In genomic region chr17:65931525-65931924, GRCm38 (mm10) we compare ENCODE assay signal across 8 mouse cellular contexts. TPM values are rescaled to one million over a fixed set of nuclear protein-coding genes. Genes with fewer than 3 reads are reported as not detected.
DNase-seq lines count a peak whose midpoint lies in the region; ATAC-seq and TF ChIP-seq lines count a peak whose summit lies in the region.
"Had no signal": no experiment of that assay in that cellular context is flagged by ENCODE, and none has a peak within 500 bp of the region (broad histone marks: within the 10 kb centered on the region; RNA-seq: fewer than 3 reads in every experiment).

No protein-coding gene starts in this region.

- H3K9me3 ChIP-seq in embryonic facial prominence, embryonic 10.5 days: no peaks in the 10 kb centered on the region
- no peaks in the 10 kb centered on the region for H3K9me3 ChIP-seq in forebrain, embryonic 15.5 days
- H3K9me3 ChIP-seq in midbrain, embryonic 14.5 days (ENCODE audit: control insufficient read depth, low read length): no peaks in the 10 kb centered on the region

- H3K4me3 ChIP-seq in layer of hippocampus, adult 2 months: no peak overlapping the region
- H3K4me3 ChIP-seq in embryonic facial prominence, embryonic 10.5 days: no peak overlapping the region
- no peak overlapping the region for H3K4me3 ChIP-seq in forebrain, embryonic 15.5 days
- no peak overlapping the region for H3K4me3 ChIP-seq in midbrain, embryonic 14.5 days (replicated peaks; ENCODE audit: low read depth, low read length)

- no peaks in the 10 kb centered on the region for H3K27me3 ChIP-seq in embryonic facial prominence, embryonic 10.5 days (replicated peaks; ENCODE audit: low read depth, poor library complexity, severe bottlenecking)
- no peaks in the 10 kb centered on the region for H3K27me3 ChIP-seq in forebrain, embryonic 15.5 days
- no peaks in the 10 kb centered on the region for H3K27me3 ChIP-seq in midbrain, embryonic 14.5 days (ENCODE audit: control insufficient read depth, insufficient read depth, low read length)

- DNase-seq in layer of hippocampus, adult 2 months (ENCODE audit: low spot score in 2 of 2): no peak
- no peak for DNase-seq in layer of hippocampus, adult 9-10 months (ENCODE audit: low spot score)
- DNase-seq in embryonic facial prominence, embryonic 10.5 days (ENCODE audit: low spot score): peak; percentile 49
- peak; percentile 31 for DNase-seq in midbrain, embryonic 14.5 days
- DNase-seq in adrenal gland, adult 18-20 months (ENCODE audit: low spot score in 2 of 2): no peak
- no peak for DNase-seq in heart, postnatal 14 days
- DNase-seq: thymus, adult 18-20 months had no signal

- H3K4me2 ChIP-seq in forebrain, embryonic 15.5 days (replicated peaks): no peak overlapping the region
- no peak overlapping the region for H3K4me2 ChIP-seq in midbrain, embryonic 14.5 days (ENCODE audit: low read length)

- peaks cover 80% of the 10 kb centered on the region for H3K36me3 ChIP-seq in embryonic facial prominence, embryonic 10.5 days (replicated peaks)
- peaks cover 39% of the 10 kb centered on the region for H3K36me3 ChIP-seq in forebrain, embryonic 15.5 days
- peaks cover 56% of the 10 kb centered on the region for H3K36me3 ChIP-seq in midbrain, embryonic 14.5 days (ENCODE audit: control insufficient read depth, insufficient read depth, low read length)

- intact Hi-C loops in heart, postnatal 14 days (cut with DNase I): no loop called here

- H3K9ac ChIP-seq in forebrain, embryonic 15.5 days (replicated peaks): no peak overlapping the region
- H3K9ac ChIP-seq in midbrain, embryonic 14.5 days (replicated peaks; ENCODE audit: low read length): no peak overlapping the region; the same call in 1 of the 2 replicates

- peaks cover 20% of the 10 kb centered on the region for H3K4me1 ChIP-seq in embryonic facial prominence, embryonic 10.5 days
- peaks cover 16% of the 10 kb centered on the region for H3K4me1 ChIP-seq in forebrain, embryonic 15.5 days
- H3K4me1 ChIP-seq in midbrain, embryonic 14.5 days (ENCODE audit: control insufficient read depth, insufficient read depth, low read length): no peaks in the 10 kb centered on the region; the same call in 1 of the 2 replicates

- WGBS in embryonic facial prominence, embryonic 10.5 days: 36% methylated on average over 6 of the region's 6 CpGs
- WGBS in forebrain, embryonic 15.5 days: 37% methylated on average over 6 of the region's 6 CpGs
- WGBS in midbrain, embryonic 14.5 days: 30% methylated on average over 6 of the region's 6 CpGs

- ATAC-seq in forebrain, embryonic 15.5 days (replicated peaks): peak; percentile 65
- no peak; the same call in 1 of the 2 replicates for ATAC-seq in midbrain, embryonic 14.5 days (ENCODE audit: low FRiP score, low TSS enrichment)

- H3K27ac ChIP-seq in layer of hippocampus, adult 2 months: peak overlapping the region; percentile 87
- peak overlapping the region; percentile 62 for H3K27ac ChIP-seq in embryonic facial prominence, embryonic 10.5 days (replicated peaks)
- peak overlapping the region; percentile 49 for H3K27ac ChIP-seq in forebrain, embryonic 15.5 days (replicated peaks)
- H3K27ac ChIP-seq in midbrain, embryonic 14.5 days (replicated peaks; ENCODE audit: low read depth, low read length): peak overlapping the region; percentile 34; the same call in 1 of the 2 replicates

- no peak for TF ChIP-seq CTCF in layer of hippocampus, adult 2 months (conservative IDR thresholded peaks at IDR 0.05)

RNA-seq across cellular contexts. Expression of gene Twsg1, which starts 19.5 kb away (rescaled TPM):
- total RNA-seq in layer of hippocampus, adult 2 months (2021): 10 to 100 TPM; 25.0 to 29.9 TPM
- polyA plus RNA-seq in embryonic facial prominence, embryonic 10.5 days (2016; fragmentation: Nextera tagmentation; extraction: Ambion mirVana): 88.5 and 90.7 TPM in 2 replicates
- 76.3 and 77.5 TPM in 2 replicates for polyA plus RNA-seq in forebrain, embryonic 15.5 days (2015; fragmentation: Nextera tagmentation; extraction: Ambion mirVana)
- polyA plus RNA-seq in midbrain, embryonic 14.5 days (2014; fragmentation: Nextera tagmentation; extraction: Ambion mirVana): 53.1 and 71.4 TPM in 2 replicates
- 10 to 100 TPM; 90.4 to 99.9 TPM for total RNA-seq in adrenal gland, adult 18-20 months (2021)
- 10 to 100 TPM; 68.2 to 69.8 TPM for total RNA-seq in heart, postnatal 14 days (2021)

RNA-seq across cellular contexts. Expression of gene Ralbp1, which starts 45.9 kb away (rescaled TPM):
- total RNA-seq in layer of hippocampus, adult 2 months (2021): 10 to 100 TPM; 54.2 to 56.8 TPM
- polyA plus RNA-seq in embryonic facial prominence, embryonic 10.5 days (2016; fragmentation: Nextera tagmentation; extraction: Ambion mirVana): 58.5 and 61.3 TPM in 2 replicates
- 57.5 and 61.3 TPM in 2 replicates for polyA plus RNA-seq in forebrain, embryonic 15.5 days (2015; fragmentation: Nextera tagmentation; extraction: Ambion mirVana)
- 38.5 and 54.0 TPM in 2 replicates for polyA plus RNA-seq in midbrain, embryonic 14.5 days (2014; fragmentation: Nextera tagmentation; extraction: Ambion mirVana)
- total RNA-seq in adrenal gland, adult 18-20 months (2021): 10 to 100 TPM; 46.3 to 66.8 TPM
- total RNA-seq in heart, postnatal 14 days (2021): 10 to 100 TPM; 38.1 to 38.9 TPM

Comparison
In these comparisons a context has a peak if more than half of its experiments do, and no peak if none do; other contexts are left out.
1. DNase-seq: peak in embryonic facial prominence, embryonic 10.5 days (single experiment) and midbrain, embryonic 14.5 days (single experiment); none in layer of hippocampus, adult 2 months (0 of 2), layer of hippocampus, adult 9-10 months (single experiment), adrenal gland, adult 18-20 months (0 of 2) and heart, postnatal 14 days (0 of 2).
2. H3K27ac ChIP-seq: peak in every context shown above with its lines; median percentile 87 in layer of hippocampus, adult 2 months; 62 in embryonic facial prominence, embryonic 10.5 days; 49 in forebrain, embryonic 15.5 days; 34 in midbrain, embryonic 14.5 days.